Mouse (Mus musculus): Measurements from ENCODE around the gene Magohb.
"Not testable (repeated sequence)": the region's sequence is repeated elsewhere in the genome, so short reads cannot be mapped to it uniquely, and the experiment has no call there.

Gene Magohb

GRCm38 (mm10) chr6:131292991-131293788, at the start of gene Magohb:
Gene Magohb (minus strand): TSS chr6:131293244.
- peak; percentile 74 to 91 for DNase-seq (ENCODE audit: low spot score in 2 of 2)

GRCm38 (mm10) chr6:131340082-131340481, 47.0 kb upstream of the Magohb start:
- no peak for DNase-seq (ENCODE audit: low spot score in 2 of 2)

GRCm38 (mm10) chr6:131339309-131339708, 46.3 kb upstream of the Magohb start:
- no peak for DNase-seq (ENCODE audit: low spot score in 2 of 2)

- no peak for DNase-seq (ENCODE audit: low spot score in 2 of 2)
These were observed 45.7 kb upstream of the Magohb start for GRCm38 (mm10) chr6:131338787-131339186.

- no peak for DNase-seq (ENCODE audit: low spot score in 2 of 2)
These were observed 34.0 kb upstream of the Magohb start for GRCm38 (mm10) chr6:131327076-131327475.

GRCm38 (mm10) chr6:131321854-131322639, 29.0 kb upstream of the Magohb start:
- DNase-seq (ENCODE audit: low spot score in 2 of 2) = no peak

- no peak for DNase-seq (ENCODE audit: low spot score in 2 of 2)
These were observed 23.4 kb upstream of the Magohb start for GRCm38 (mm10) chr6:131316155-131317101.

- DNase-seq (ENCODE audit: low spot score in 2 of 2) = no peak
These were observed 15.0 kb upstream of the Magohb start for GRCm38 (mm10) chr6:131308031-131308430.

GRCm38 (mm10) chr6:131304776-131305175, 11.7 kb upstream of the Magohb start:
- DNase-seq (ENCODE audit: low spot score in 2 of 2) = no peak

- no peak for DNase-seq (ENCODE audit: low spot score in 2 of 2)
These were observed 5.5 kb upstream of the Magohb start for GRCm38 (mm10) chr6:131298531-131298930.

GRCm38 (mm10) chr6:131294435-131295112, 1.5 kb upstream of the Magohb start:
- no peak for DNase-seq (ENCODE audit: low spot score in 2 of 2)

GRCm38 (mm10) chr6:131293916-131294315, 872 bp upstream of the Magohb start:
- DNase-seq (ENCODE audit: low spot score in 2 of 2) = no peak

GRCm38 (mm10) chr6:131292276-131292990, 611 bp downstream of the Magohb start:
- no peak for DNase-seq (ENCODE audit: low spot score in 2 of 2)

GRCm38 (mm10) chr6:131290430-131290829, 2.6 kb downstream of the Magohb start:
- no peak for DNase-seq (ENCODE audit: low spot score in 2 of 2)

- DNase-seq (ENCODE audit: low spot score in 2 of 2) = not testable (repeated sequence)
These were observed 14.9 kb downstream of the Magohb start for GRCm38 (mm10) chr6:131278160-131278559.

GRCm38 (mm10) chr6:131276659-131277058, 16.4 kb downstream of the Magohb start:
- no peak for DNase-seq (ENCODE audit: low spot score in 2 of 2)

- DNase-seq (ENCODE audit: low spot score in 2 of 2) = no peak
These were observed 20.7 kb downstream of the Magohb start for GRCm38 (mm10) chr6:131272311-131272710.

GRCm38 (mm10) chr6:131270312-131270711, 22.7 kb downstream of the Magohb start:
- no peak for DNase-seq (ENCODE audit: low spot score in 2 of 2)

GRCm38 (mm10) chr6:131269599-131269998, 23.4 kb downstream of the Magohb start:
- DNase-seq (ENCODE audit: low spot score in 2 of 2) = no peak

- no peak for DNase-seq (ENCODE audit: low spot score in 2 of 2)
These were observed 28.9 kb downstream of the Magohb start for GRCm38 (mm10) chr6:131264175-131264574.
